Mouse (Mus musculus): Measurements from ENCODE around the gene Rwdd2a. TPM values are rescaled to one million over a fixed set of nuclear protein-coding genes. Genes with fewer than 3 reads are reported as not detected.
"Not testable (repeated sequence)": the region's sequence is repeated elsewhere in the genome, so short reads cannot be mapped to it uniquely, and the experiment has no call there.

The Rwdd2a gene
- total RNA-seq, 4 experiments from 2014 or later, result 4.2 to 17.0 (median 6.2) TPM

DNA sequence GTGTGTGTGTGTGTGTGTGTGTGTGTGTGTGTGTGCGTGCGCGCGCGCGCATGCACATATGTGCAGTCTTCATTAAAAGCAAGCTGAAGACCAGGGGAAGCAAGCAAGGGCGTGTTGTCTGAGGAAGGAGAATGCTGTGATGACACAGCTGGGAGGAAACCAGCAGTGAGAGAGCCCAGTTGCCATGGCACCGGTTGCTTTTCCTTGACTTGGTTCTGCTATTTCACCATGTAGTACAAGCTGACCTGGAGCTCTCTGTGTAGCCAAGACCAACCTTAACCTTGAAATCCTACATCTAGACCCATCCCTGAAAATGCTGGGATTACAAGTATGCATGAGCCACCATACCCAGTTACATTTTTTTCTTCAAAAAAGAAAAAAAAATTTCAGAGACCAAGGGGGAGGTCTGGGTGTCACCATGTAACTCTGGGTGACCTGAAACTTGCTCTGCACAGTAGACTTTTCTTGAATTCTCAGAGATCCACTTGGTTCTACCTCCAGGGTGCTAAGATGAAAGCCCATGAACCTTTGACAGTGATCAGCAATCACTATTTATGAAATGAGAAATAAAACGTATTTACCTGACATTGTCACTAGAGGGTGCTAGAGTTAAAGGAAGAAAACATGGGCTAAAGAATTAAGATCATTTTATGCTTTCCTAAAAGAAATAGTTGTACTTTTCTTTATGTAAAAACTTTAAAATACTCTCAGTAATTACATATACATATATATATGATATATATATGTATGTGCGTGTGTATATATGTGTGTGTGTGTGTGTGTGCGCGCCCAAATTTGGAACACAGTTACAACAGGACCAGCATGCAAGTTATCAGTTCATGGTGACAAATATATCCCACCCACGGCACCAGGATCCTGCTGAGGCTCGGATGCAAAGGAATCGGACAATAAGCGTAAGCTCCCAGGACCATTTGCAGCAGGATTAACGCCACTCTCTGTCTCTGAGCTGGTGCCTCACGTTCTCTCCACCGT is 21.2 kb downstream of the Rwdd2a start:
- no peak for DNase-seq

DNA sequence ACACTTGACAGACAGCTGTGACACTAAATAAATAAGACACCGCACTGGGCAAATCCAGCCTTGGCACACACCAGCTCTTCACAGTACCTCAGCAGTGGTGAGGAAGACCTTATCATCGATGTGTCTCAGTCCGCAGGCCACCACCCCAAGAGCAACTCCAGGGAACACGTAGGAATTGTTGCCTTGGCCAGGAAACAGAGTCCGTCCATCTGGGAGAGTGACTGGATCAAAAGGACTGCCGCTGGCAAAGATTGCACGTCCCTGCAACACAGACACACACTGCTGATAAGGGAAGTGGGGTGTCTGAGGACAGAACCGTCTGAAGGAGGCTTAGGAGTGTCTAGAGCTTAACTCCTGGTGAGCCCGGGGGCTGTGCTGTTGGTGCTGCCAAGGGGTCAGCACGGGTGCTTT is 22.6 kb downstream of the Rwdd2a start:
- DNase-seq, result not testable (repeated sequence)

DNA sequence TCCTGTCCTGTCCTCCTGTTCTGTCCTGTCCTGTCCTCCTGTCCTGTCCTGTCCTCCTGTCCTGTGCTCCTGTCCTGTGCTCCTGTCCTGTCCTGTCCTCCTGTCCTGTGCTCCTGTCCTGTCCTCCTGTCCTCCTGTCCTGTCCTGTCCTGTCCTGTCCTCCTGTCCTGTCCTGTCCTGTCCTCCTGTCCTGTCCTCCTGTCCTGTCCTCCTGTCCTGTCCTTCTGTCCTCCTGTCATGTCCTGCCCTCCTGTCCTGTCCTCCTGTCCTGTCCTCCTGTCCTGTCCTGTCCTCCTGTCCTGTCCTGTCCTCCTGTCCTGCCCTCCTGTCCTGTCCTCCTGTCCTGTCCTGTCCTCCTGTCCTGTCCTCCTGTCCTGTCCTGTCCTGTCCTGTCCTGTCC is 25.2 kb downstream of the Rwdd2a start:
- not testable (repeated sequence) for DNase-seq

DNA sequence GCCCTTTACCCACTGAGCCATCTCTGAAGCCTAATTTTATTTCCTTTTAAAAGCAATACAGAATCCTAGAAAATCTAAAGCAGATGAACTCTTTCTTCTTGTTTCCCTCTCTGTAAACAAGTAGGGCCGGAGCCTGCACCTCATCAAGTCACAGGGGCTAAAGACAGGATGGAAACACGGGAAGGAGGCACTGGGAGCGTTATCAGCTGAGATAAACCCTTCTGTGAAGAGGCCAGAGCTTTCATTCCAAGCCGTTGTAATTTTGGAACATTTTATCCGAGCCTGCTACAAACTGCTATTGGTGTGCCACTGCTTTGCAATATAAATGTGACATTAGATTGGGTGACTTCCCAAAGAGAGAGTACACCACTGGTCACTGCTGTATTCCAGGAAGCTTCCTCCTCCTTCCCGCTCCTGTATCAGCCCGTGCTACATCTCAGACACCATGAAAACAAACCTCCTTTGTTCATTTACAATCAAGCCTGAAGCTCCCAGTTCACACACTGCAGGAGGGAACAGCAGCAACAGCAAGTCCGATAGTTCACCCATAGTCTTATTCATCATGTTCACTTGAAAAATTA is 28.0 kb downstream of the Rwdd2a start:
- no peak for DNase-seq

DNA sequence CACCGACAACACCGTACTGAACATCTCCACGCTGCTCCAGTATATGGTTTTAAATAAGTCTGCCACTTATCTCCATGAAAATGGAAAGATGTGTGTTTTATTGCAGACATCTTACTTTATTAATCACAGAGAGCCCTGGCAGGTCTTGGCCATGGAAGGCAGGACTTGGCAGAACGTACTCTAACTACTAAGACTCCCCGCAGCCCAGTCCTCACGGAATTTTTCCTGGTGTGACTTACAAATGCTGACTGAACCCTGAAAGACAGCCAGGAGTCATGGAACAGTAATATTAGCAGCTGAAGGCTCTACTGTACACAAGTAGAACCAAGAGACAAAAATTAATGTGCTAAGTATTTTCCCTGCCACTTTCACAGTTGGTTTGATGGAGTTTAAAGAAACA is 34.0 kb downstream of the Rwdd2a start:
- DNase-seq, result no peak

DNA sequence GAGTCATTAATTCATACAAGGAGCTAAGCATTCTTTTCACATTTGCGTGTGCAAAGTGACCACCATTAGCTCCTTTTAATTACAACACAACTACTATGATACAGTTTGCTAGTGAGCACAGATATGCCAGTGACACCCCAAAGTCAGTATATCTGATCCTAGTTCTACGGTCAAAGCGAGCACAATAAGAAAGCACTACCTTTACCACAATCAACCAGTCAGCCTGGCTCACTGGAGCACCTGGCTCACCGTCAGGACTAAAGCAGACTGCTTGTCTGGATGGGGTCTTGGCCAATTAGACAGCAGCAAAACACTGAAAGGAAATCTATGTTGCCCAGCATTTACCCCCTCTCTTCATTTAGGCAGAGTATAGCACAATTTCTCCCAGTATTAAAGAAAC is 40.3 kb downstream of the Rwdd2a start:
- no peak for DNase-seq

GRCm38 (mm10) chr9:86615765-86616164 is 44.0 kb downstream of the Rwdd2a start:
- DNase-seq, result no peak

GRCm38 (mm10) chr9:86617837-86618492 is 46.2 kb downstream of the Rwdd2a start:
- no peak for DNase-seq

GRCm38 (mm10) chr9:86619341-86620139 is 47.7 kb downstream of the Rwdd2a start:
- DNase-seq, result no peak

DNA sequence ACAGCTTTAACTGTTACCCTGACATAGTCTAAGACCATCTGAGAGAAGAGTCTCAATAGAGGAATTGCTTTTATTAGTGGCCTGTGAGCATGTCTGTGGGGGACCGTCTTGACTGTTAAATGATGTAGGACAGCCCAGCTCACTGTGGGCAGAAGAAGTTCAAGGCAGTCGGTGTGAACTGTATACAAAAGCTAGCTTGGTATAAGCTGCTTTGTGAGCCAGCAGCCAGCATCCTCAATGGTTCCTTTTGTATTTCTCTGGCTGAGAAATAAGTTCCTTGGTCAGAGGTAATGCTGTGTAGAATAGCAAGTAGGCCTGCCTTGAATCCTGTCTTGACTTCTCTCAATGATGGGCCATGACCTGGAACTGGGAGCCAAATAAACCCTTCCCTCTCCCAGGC is 50.3 kb downstream of the Rwdd2a start:
- no peak for DNase-seq

GRCm38 (mm10) chr9:86624039-86624438 is 52.2 kb downstream of the Rwdd2a start:
- no peak for DNase-seq

Other genes with a start within 250 kb of the Rwdd2a start
- gene Ube2cbp, start 107.0 kb upstream of the Rwdd2a start, total RNA-seq (2022), result 1 to 10 TPM; 1.9 to 4.2 (median 3.5) TPM
- 10 to 100 TPM; 24.8 to 43.2 (median 32.0) TPM for gene Dop1a, start 104.8 kb upstream of the Rwdd2a start, total RNA-seq (2022)
- 10 to 100 TPM; 37.2 to 94.7 (median 56.6) TPM for gene Pgm3, start 149 bp upstream of the Rwdd2a start, total RNA-seq (2022)
- gene Me1, start 124.0 kb downstream of the Rwdd2a start, total RNA-seq (2022), result 1,000 to 10,000 TPM; 1,151 to 1,951 (median 1,592) TPM
- 100 to 1,000 TPM; 111 to 703 (median 400) TPM for gene Prss35, start 171.7 kb downstream of the Rwdd2a start, total RNA-seq (2022)

Data from adrenal gland, adult 8-10 months (tissue).